Mouse (Mus musculus) lung, adult 2 months (tissue): ENCODE results near the gene Lrrtm4.

ENCODE experiments used
- CTCF ChIP-seq: fragments of 200-500 bp; IDR thresholded peaks from 2 replicates; pipeline ENCODE4 v1.5.1; 2011; ENCODE audit warnings: mild to moderate bottlenecking, low read length, control low read depth; ENCODE audit not compliant: insufficient read depth
- POLR2A ChIP-seq: fragments of 200-500 bp; IDR thresholded peaks from 2 replicates; pipeline ENCODE4 v1.6.1; 2011; ENCODE audit warnings: low read depth, mild to moderate bottlenecking, control low read depth, low read length, borderline replicate concordance; ENCODE audit errors: extremely low read depth

GRCm38 (mm10) chr6:80018765-80019164 lies at the start of gene Lrrtm4:
- TF ChIP-seq CTCF (no peak), POLR2A (no peak)
